Mouse (Mus musculus): ENCODE measurements around the gene Pir. TPM values are rescaled to one million over a fixed set of nuclear protein-coding genes. Genes with fewer than 3 reads are reported as not detected.

Pir gene
- polyA plus RNA-seq, 1 experiment from 2014 or later = 11.3 TPM

DNA sequence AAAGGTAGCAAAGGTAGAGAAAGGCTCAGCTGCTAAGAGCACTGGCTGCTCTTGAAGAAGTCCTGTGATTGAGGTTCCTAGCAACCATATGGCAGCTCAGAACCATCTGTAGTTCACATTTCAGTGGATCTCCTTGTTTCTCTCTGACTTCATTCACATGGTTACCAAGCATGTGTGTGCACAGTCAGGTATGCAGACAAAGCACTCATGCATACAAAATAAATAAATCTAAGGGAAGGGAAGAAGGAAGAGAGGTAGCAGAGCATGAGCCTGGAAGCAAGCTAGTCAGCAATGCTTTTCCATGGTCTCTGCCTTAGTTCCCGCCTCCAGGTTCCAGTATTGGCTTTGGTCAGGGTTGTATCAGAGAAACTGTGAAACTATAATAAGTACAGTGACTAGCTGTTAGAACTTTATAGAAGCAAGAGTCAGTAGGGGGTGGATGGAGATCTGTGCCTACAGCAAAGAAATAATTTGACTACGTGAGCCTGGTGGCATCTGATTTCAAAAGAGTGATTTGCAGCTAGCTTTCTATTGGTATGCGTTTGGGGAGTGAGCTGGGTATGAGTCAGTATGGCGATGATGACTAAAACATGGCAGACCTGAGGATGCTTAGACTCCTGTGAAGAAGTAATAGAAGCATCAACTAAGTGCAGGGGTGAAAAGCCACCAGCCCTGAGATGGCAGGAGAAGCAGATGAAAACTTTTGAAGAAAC lies 96.1 kb downstream of the Pir start:
- no peak; the same call in 1 of the 2 replicates for ATAC-seq (ENCODE audit: low FRiP score, low TSS enrichment)
- Histone ChIP-seq H3K4me1 (ENCODE audit: control insufficient read depth, insufficient read depth, low read length) (no peaks in the 10 kb centered on the region), H3K27me3 (ENCODE audit: control insufficient read depth, insufficient read depth, low read length) (no peaks in the 10 kb centered on the region), H3K4me2 (replicated peaks; ENCODE audit: low read depth, low read length) (no peak overlapping the region), H3K9ac (ENCODE audit: low read depth, low read length) (no peak overlapping the region), H3K36me3 (ENCODE audit: control insufficient read depth, insufficient read depth, low read length) (no peaks in the 10 kb centered on the region), H3K27ac (ENCODE audit: low read depth, low read length) (no peak overlapping the region), H3K4me3 (ENCODE audit: low read length) (no peak overlapping the region), H3K9me3 (ENCODE audit: control insufficient read depth, low read length) (no peaks in the 10 kb centered on the region)
- WGBS = 77% methylated on average over 4 of the region's 4 CpGs

GRCm38 (mm10) chrX:164370576-164370975 lies 101.4 kb downstream of the Pir start:
- no peak overlapping the region for H3K27ac ChIP-seq (ENCODE audit: low read depth, low read length)
- no peak for ATAC-seq (ENCODE audit: low FRiP score, low TSS enrichment)
- H3K9me3 ChIP-seq (ENCODE audit: control insufficient read depth, low read length) = no peaks in the 10 kb centered on the region
- no peak overlapping the region for H3K4me2 ChIP-seq (replicated peaks; ENCODE audit: low read depth, low read length)
- WGBS = 66% methylated on average over 3 of the region's 3 CpGs
- no peak overlapping the region for H3K9ac ChIP-seq (ENCODE audit: low read depth, low read length)
- no peaks in the 10 kb centered on the region for H3K27me3 ChIP-seq (ENCODE audit: control insufficient read depth, insufficient read depth, low read length)
- no peak overlapping the region for H3K4me3 ChIP-seq (ENCODE audit: low read length)
- H3K4me1 ChIP-seq (ENCODE audit: control insufficient read depth, insufficient read depth, low read length) = no peaks in the 10 kb centered on the region
- H3K36me3 ChIP-seq (ENCODE audit: control insufficient read depth, insufficient read depth, low read length) = no peaks in the 10 kb centered on the region

GRCm38 (mm10) chrX:164373081-164373480 lies 103.9 kb downstream of the Pir start, which contains the start of gene Vegfd:
Vegfd (plus strand) TSS chrX:164373378.
- Histone ChIP-seq H3K27me3 (ENCODE audit: control insufficient read depth, insufficient read depth, low read length) (no peaks in the 10 kb centered on the region), H3K4me3 (ENCODE audit: low read length) (0 out of 2 replicates have a peak within 1 kb of the TSS, but pooled peaks have one; percentile 7), H3K4me2 (replicated peaks; ENCODE audit: low read depth, low read length) (no peak within 1 kb of the TSS; the same call in 1 of the 2 replicates), H3K9ac (ENCODE audit: low read depth, low read length) (no peak within 1 kb of the TSS), H3K4me1 (ENCODE audit: control insufficient read depth, insufficient read depth, low read length) (no peaks in the 10 kb centered on the region), H3K9me3 (ENCODE audit: control insufficient read depth, low read length) (no peaks in the 10 kb centered on the region), H3K36me3 (ENCODE audit: control insufficient read depth, insufficient read depth, low read length) (no peaks in the 10 kb centered on the region), H3K27ac (ENCODE audit: low read depth, low read length) (peak within 1 kb of the TSS; percentile 55; the same call in 1 of the 2 replicates)
- 35% methylated on average over 3 of the region's 3 CpGs for WGBS
- ATAC-seq (ENCODE audit: low FRiP score, low TSS enrichment) = no peak

- no peaks in the 10 kb centered on the region for H3K9me3 ChIP-seq (ENCODE audit: control insufficient read depth, low read length)
- no peaks in the 10 kb centered on the region for H3K27me3 ChIP-seq (ENCODE audit: control insufficient read depth, insufficient read depth, low read length)
- no peak overlapping the region for H3K9ac ChIP-seq (ENCODE audit: low read depth, low read length)
- WGBS = 46% methylated on average over 5 of the region's 5 CpGs
- no peaks in the 10 kb centered on the region for H3K36me3 ChIP-seq (ENCODE audit: control insufficient read depth, insufficient read depth, low read length)
- no peak overlapping the region for H3K4me2 ChIP-seq (replicated peaks; ENCODE audit: low read depth, low read length)
- peak overlapping the region; percentile 7; the same call in 1 of the 2 replicates for H3K4me3 ChIP-seq (ENCODE audit: low read length)
- H3K4me1 ChIP-seq (ENCODE audit: control insufficient read depth, insufficient read depth, low read length) = no peaks in the 10 kb centered on the region
- ATAC-seq (ENCODE audit: low FRiP score, low TSS enrichment) = no peak
- no peak overlapping the region; the same call in 1 of the 2 replicates for H3K27ac ChIP-seq (ENCODE audit: low read depth, low read length)
These were observed 105.4 kb downstream of the Pir start for GRCm38 (mm10) chrX:164374586-164374985.

GRCm38 (mm10) chrX:164379721-164380120 lies 110.5 kb downstream of the Pir start:
- no peaks in the 10 kb centered on the region for H3K4me1 ChIP-seq (ENCODE audit: control insufficient read depth, insufficient read depth, low read length)
- no peak for ATAC-seq (ENCODE audit: low FRiP score, low TSS enrichment)
- no peak overlapping the region for H3K9ac ChIP-seq (ENCODE audit: low read depth, low read length)
- no peak overlapping the region for H3K4me3 ChIP-seq (ENCODE audit: low read length)
- H3K36me3 ChIP-seq (ENCODE audit: control insufficient read depth, insufficient read depth, low read length) = no peaks in the 10 kb centered on the region
- no peaks in the 10 kb centered on the region for H3K27me3 ChIP-seq (ENCODE audit: control insufficient read depth, insufficient read depth, low read length)
- 85% methylated on average over 4 of the region's 4 CpGs for WGBS
- no peak overlapping the region for H3K4me2 ChIP-seq (replicated peaks; ENCODE audit: low read depth, low read length)
- no peaks in the 10 kb centered on the region for H3K9me3 ChIP-seq (ENCODE audit: control insufficient read depth, low read length)
- no peak overlapping the region for H3K27ac ChIP-seq (ENCODE audit: low read depth, low read length)

- H3K9me3 ChIP-seq (ENCODE audit: control insufficient read depth, low read length) = no peaks in the 10 kb centered on the region
- peak overlapping the region; percentile 50 for H3K4me2 ChIP-seq (replicated peaks; ENCODE audit: low read depth, low read length)
- H3K4me3 ChIP-seq (ENCODE audit: low read length) = peak overlapping the region; percentile 33
- H3K9ac ChIP-seq (ENCODE audit: low read depth, low read length) = no peak overlapping the region
- H3K27me3 ChIP-seq (ENCODE audit: control insufficient read depth, insufficient read depth, low read length) = no peaks in the 10 kb centered on the region
- H3K36me3 ChIP-seq (ENCODE audit: control insufficient read depth, insufficient read depth, low read length) = no peaks in the 10 kb centered on the region
- WGBS = 27% methylated on average over 33 of the region's 33 CpGs
- peak; percentile 99 for ATAC-seq (ENCODE audit: low FRiP score, low TSS enrichment)
- H3K4me1 ChIP-seq (ENCODE audit: control insufficient read depth, insufficient read depth, low read length) = no peaks in the 10 kb centered on the region
- H3K27ac ChIP-seq (ENCODE audit: low read depth, low read length) = peak overlapping the region; percentile 37; the same call in 1 of the 2 replicates
These were observed 112.6 kb downstream of the Pir start for GRCm38 (mm10) chrX:164381618-164382408.

DNA sequence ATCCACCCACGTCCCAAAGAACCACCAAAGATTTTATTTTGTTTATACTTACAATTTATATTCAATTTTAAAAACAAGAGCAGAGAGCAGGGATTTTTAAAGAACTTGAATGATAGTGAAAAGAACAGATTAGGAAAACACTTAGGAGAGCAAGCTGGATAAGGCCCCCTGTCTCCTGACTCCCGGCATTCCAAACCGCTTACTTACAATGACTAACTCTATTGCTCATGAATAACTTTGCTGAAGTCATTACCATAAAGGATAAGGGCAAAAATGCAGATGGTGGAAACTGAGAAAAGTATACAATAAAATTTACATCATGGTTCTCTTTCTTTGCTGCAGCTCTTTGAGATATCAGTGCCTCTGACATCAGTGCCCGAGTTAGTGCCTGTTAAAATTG lies 124.9 kb downstream of the Pir start:
- Histone ChIP-seq H3K9ac (ENCODE audit: low read depth, low read length) (no peak overlapping the region), H3K36me3 (ENCODE audit: control insufficient read depth, insufficient read depth, low read length) (no peaks in the 10 kb centered on the region), H3K27ac (ENCODE audit: low read depth, low read length) (no peak overlapping the region), H3K27me3 (ENCODE audit: control insufficient read depth, insufficient read depth, low read length) (no peaks in the 10 kb centered on the region), H3K9me3 (ENCODE audit: control insufficient read depth, low read length) (no peaks in the 10 kb centered on the region), H3K4me2 (replicated peaks; ENCODE audit: low read depth, low read length) (no peak overlapping the region), H3K4me3 (ENCODE audit: low read length) (no peak overlapping the region), H3K4me1 (ENCODE audit: control insufficient read depth, insufficient read depth, low read length) (no peaks in the 10 kb centered on the region)
- 85% methylated on average over 4 of the region's 4 CpGs for WGBS
- no peak for ATAC-seq (ENCODE audit: low FRiP score, low TSS enrichment)

- H3K9me3 ChIP-seq (ENCODE audit: control insufficient read depth, low read length) = no peaks in the 10 kb centered on the region
- WGBS = 67% methylated on average over 3 of the region's 3 CpGs
- H3K4me3 ChIP-seq (ENCODE audit: low read length) = no peak overlapping the region
- no peaks in the 10 kb centered on the region for H3K4me1 ChIP-seq (ENCODE audit: control insufficient read depth, insufficient read depth, low read length)
- no peak overlapping the region for H3K27ac ChIP-seq (ENCODE audit: low read depth, low read length)
- no peak overlapping the region for H3K9ac ChIP-seq (ENCODE audit: low read depth, low read length)
- no peak for ATAC-seq (ENCODE audit: low FRiP score, low TSS enrichment)
- H3K36me3 ChIP-seq (ENCODE audit: control insufficient read depth, insufficient read depth, low read length) = no peaks in the 10 kb centered on the region
- H3K4me2 ChIP-seq (replicated peaks; ENCODE audit: low read depth, low read length) = no peak overlapping the region
- H3K27me3 ChIP-seq (ENCODE audit: control insufficient read depth, insufficient read depth, low read length) = no peaks in the 10 kb centered on the region
These were observed 129.3 kb downstream of the Pir start for GRCm38 (mm10) chrX:164398456-164398855.

- H3K27ac ChIP-seq (ENCODE audit: low read depth, low read length) = no peak overlapping the region
- H3K36me3 ChIP-seq (ENCODE audit: control insufficient read depth, insufficient read depth, low read length) = no peaks in the 10 kb centered on the region
- no peak for ATAC-seq (ENCODE audit: low FRiP score, low TSS enrichment)
These were observed 136.0 kb downstream of the Pir start for GRCm38 (mm10) chrX:164405080-164405649.

More at GRCm38 (mm10) chrX:164405080-164405649, 136.0 kb downstream of the Pir start:
- H3K4me2 ChIP-seq (replicated peaks; ENCODE audit: low read depth, low read length) = no peak overlapping the region
- H3K4me3 ChIP-seq (ENCODE audit: low read length) = no peak overlapping the region
- no peaks in the 10 kb centered on the region for H3K9me3 ChIP-seq (ENCODE audit: control insufficient read depth, low read length)
- H3K9ac ChIP-seq (ENCODE audit: low read depth, low read length) = no peak overlapping the region
- no peaks in the 10 kb centered on the region for H3K4me1 ChIP-seq (ENCODE audit: control insufficient read depth, insufficient read depth, low read length)
- H3K27me3 ChIP-seq (ENCODE audit: control insufficient read depth, insufficient read depth, low read length) = no peaks in the 10 kb centered on the region; the same call in 1 of the 2 replicates

All from kidney, embryonic 14.5 days (tissue).